In genomic region chr9:62522791-62523471, GRCm38 (mm10) we compare ENCODE assay signal across 8 mouse cellular contexts. TPM values are rescaled to one million over a fixed set of nuclear protein-coding genes. Genes with fewer than 3 reads are reported as not detected.
DNase-seq lines count a peak whose midpoint lies in the region; ATAC-seq lines count a peak whose summit lies in the region.

No protein-coding gene starts in this region.

- H3K4me1 ChIP-seq in heart, embryonic 13.5 days, result peaks cover 69% of the 10 kb centered on the region
- peaks cover 66% of the 10 kb centered on the region for H3K4me1 ChIP-seq in kidney, embryonic 15.5 days

- H3K27me3 ChIP-seq in heart, embryonic 13.5 days (replicated peaks), result 0 out of 2 replicates have a peak, but pooled peaks cover 3% of the 10 kb centered on the region
- 0 out of 2 replicates have a peak, but pooled peaks cover 4% of the 10 kb centered on the region for H3K27me3 ChIP-seq in kidney, embryonic 15.5 days

- H3K4me3 ChIP-seq in heart, embryonic 13.5 days, result no peak overlapping the region
- H3K4me3 ChIP-seq in kidney, embryonic 15.5 days (replicated peaks), result no peak overlapping the region

- H3K27ac ChIP-seq in heart, embryonic 13.5 days (replicated peaks), result peak overlapping the region; percentile 73
- peak overlapping the region; percentile 85 for H3K27ac ChIP-seq in kidney, embryonic 15.5 days

- ATAC-seq in heart, embryonic 13.5 days (ENCODE audit: extremely low read depth, insufficient number of reproducible peaks, low FRiP score, low TSS enrichment), result peak; percentile 37; the same call in 1 of the 2 replicates
- peak; percentile 24; the same call in 1 of the 2 replicates for ATAC-seq in kidney, embryonic 15.5 days (replicated peaks; ENCODE audit: low FRiP score)

- H3K9ac ChIP-seq in heart, embryonic 13.5 days, result peak overlapping the region; percentile 45; the same call in 1 of the 2 replicates
- H3K9ac ChIP-seq in kidney, embryonic 15.5 days, result no peak overlapping the region

- WGBS in heart, embryonic 13.5 days, result 19% methylated on average over 15 of the region's 15 CpGs
- WGBS in kidney, embryonic 15.5 days, result 27% methylated on average over 15 of the region's 15 CpGs

- H3K4me2 ChIP-seq in heart, embryonic 13.5 days, result peak overlapping the region; percentile 18
- peak overlapping the region; percentile 15; the same call in 1 of the 2 replicates for H3K4me2 ChIP-seq in kidney, embryonic 15.5 days

- H3K9me3 ChIP-seq in heart, embryonic 13.5 days, result no peaks in the 10 kb centered on the region
- H3K9me3 ChIP-seq in kidney, embryonic 15.5 days (replicated peaks), result no peaks in the 10 kb centered on the region

- no peaks in the 10 kb centered on the region for H3K36me3 ChIP-seq in heart, embryonic 13.5 days
- H3K36me3 ChIP-seq in kidney, embryonic 15.5 days, result no peaks in the 10 kb centered on the region

- DNase-seq in R1 (ENCODE audit: low read depth, low spot score), result peak; percentile 70
- peak; percentile 70 to 75 for DNase-seq in adrenal gland, postnatal 36 days
- peak; percentile 89 for DNase-seq in lung, postnatal 36 days
- no peak for DNase-seq in testis, postnatal 14 days (ENCODE audit: low spot score)
- no peak for DNase-seq in right cerebral cortex, postnatal 25 days
- DNase-seq in cerebellum, adult 9-10 months, result no peak

RNA-seq across cellular contexts. Expression of gene Coro2b, which starts 13.9 kb away (rescaled TPM):
- total RNA-seq in adrenal gland, postnatal 36 days (2021), result 10 to 100 TPM in 1 of 2 experiments, 1 to 10 TPM in 1; 8.4 to 14.6 TPM
- polyA plus RNA-seq in heart, embryonic 13.5 days (2015; fragmentation: Nextera tagmentation; extraction: Ambion mirVana), result 6.4 and 7.3 TPM in 2 replicates
- polyA plus RNA-seq in kidney, embryonic 15.5 days (2015; fragmentation: Nextera tagmentation; extraction: Ambion mirVana), result 16.8 and 19.1 TPM in 2 replicates

Comparison
In these comparisons a context has a peak if more than half of its experiments do, and no peak if none do; other contexts are left out.
1. DNase-seq: peak in R1 (single experiment), adrenal gland, postnatal 36 days (2 of 2) and lung, postnatal 36 days (single experiment); none in testis, postnatal 14 days (single experiment), right cerebral cortex, postnatal 25 days (single experiment) and cerebellum, adult 9-10 months (single experiment).